In the genomic region with DNA sequence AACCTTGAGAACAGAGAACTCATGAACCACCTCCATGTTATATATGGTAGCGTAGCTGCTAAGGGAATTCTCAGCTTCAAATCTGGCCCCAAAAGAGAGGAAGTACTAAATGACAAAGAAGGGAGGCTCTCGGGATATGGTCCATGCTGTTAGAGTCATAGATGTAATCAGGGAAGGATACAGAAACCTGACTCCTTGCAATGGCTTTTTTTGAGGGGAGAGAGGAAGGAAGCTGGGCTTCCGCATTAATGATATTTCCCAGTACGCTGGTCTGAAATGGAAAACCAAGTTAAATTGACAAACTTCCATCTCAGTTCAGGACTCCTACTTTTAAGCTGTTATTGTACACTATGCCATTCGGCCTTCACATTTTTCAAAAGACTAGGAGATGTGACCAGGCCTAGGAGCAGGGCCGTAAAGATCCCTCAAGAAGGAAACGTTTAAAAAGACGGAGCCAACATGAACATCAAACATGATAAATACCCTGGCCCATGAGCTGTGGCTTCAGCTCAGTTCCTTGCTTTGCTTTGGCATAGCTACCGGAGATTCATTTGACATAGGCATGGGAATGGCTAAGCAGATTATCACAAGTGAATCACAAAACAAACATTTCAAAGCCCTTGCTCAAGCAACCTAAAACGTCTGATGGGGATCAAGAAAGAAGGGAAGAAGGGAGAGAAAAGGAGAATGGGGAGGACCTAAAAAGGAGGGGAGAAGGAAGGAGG, we compare ENCODE assay signal across 7 mouse cellular contexts.
DNase-seq lines count a peak whose midpoint lies in the region; ATAC-seq and TF ChIP-seq lines count a peak whose summit lies in the region.

No protein-coding gene starts in this region.

- H3K4me2 ChIP-seq in lung, postnatal 0 days (replicated peaks; ENCODE audit: low read depth, low read length): no peak overlapping the region
- no peak overlapping the region for H3K4me2 ChIP-seq in forebrain, embryonic 13.5 days
- H3K4me2 ChIP-seq in limb, embryonic 14.5 days (replicated peaks; ENCODE audit: low read depth, low read length, severe bottlenecking): no peak overlapping the region
- H3K4me2 ChIP-seq in stomach, postnatal 0 days (replicated peaks; ENCODE audit: low read depth): no peak overlapping the region

- no peaks in the 10 kb centered on the region for H3K27me3 ChIP-seq in lung, postnatal 0 days (replicated peaks; ENCODE audit: insufficient read depth, low read length)
- no peaks in the 10 kb centered on the region for H3K27me3 ChIP-seq in forebrain, embryonic 13.5 days
- H3K27me3 ChIP-seq in limb, embryonic 14.5 days (ENCODE audit: control insufficient read depth, insufficient read depth, low read length): no peaks in the 10 kb centered on the region
- H3K27me3 ChIP-seq in stomach, postnatal 0 days (ENCODE audit: control insufficient read depth, insufficient read depth, low read length): no peaks in the 10 kb centered on the region

- TF ChIP-seq EP300 in lung, postnatal 0 days (IDR thresholded peaks at IDR 0.05): peak; percentile 64
- TF ChIP-seq EP300 in stomach, postnatal 0 days (optimal IDR thresholded peaks at IDR 0.05): no peak

- no peak for TF ChIP-seq CTCF in lung, postnatal 0 days (IDR thresholded peaks at IDR 0.05)
- TF ChIP-seq CTCF in lung, adult 2 months (IDR thresholded peaks at IDR 0.05; ENCODE audit: insufficient read depth, low read length): no peak
- TF ChIP-seq CTCF in stomach, postnatal 0 days (IDR thresholded peaks at IDR 0.05; ENCODE audit: low read depth): no peak

- no peaks in the 10 kb centered on the region for H3K9me3 ChIP-seq in lung, postnatal 0 days (ENCODE audit: low read length)
- no peaks in the 10 kb centered on the region for H3K9me3 ChIP-seq in forebrain, embryonic 13.5 days (replicated peaks)
- H3K9me3 ChIP-seq in limb, embryonic 14.5 days (ENCODE audit: control insufficient read depth, low read length): no peaks in the 10 kb centered on the region
- H3K9me3 ChIP-seq in stomach, postnatal 0 days (ENCODE audit: control insufficient read depth, low read length): no peaks in the 10 kb centered on the region

- H3K9ac ChIP-seq in lung, postnatal 0 days (replicated peaks; ENCODE audit: low read depth): no peak overlapping the region
- peak overlapping the region; percentile 34; the same call in 1 of the 2 replicates for H3K9ac ChIP-seq in forebrain, embryonic 13.5 days
- H3K9ac ChIP-seq in limb, embryonic 14.5 days (ENCODE audit: low read depth, low read length, severe bottlenecking): no peak overlapping the region
- no peak overlapping the region for H3K9ac ChIP-seq in stomach, postnatal 0 days (ENCODE audit: low read length)

- H3K4me1 ChIP-seq in lung, postnatal 0 days (ENCODE audit: insufficient read depth, low read depth, low read length): peaks cover 9% of the 10 kb centered on the region
- H3K4me1 ChIP-seq in lung, adult 2 months (ENCODE audit: control insufficient read depth, insufficient read depth, low read length): peaks cover 10% of the 10 kb centered on the region
- peaks cover 18% of the 10 kb centered on the region for H3K4me1 ChIP-seq in forebrain, embryonic 13.5 days
- H3K4me1 ChIP-seq in limb, embryonic 14.5 days (ENCODE audit: control insufficient read depth, insufficient read depth, low read length): peaks cover 13% of the 10 kb centered on the region
- 0 out of 2 replicates have a peak, but pooled peaks cover 2% of the 10 kb centered on the region for H3K4me1 ChIP-seq in stomach, postnatal 0 days (replicated peaks; ENCODE audit: control insufficient read depth, insufficient read depth)

- DNase-seq in lung, postnatal 0 days (ENCODE audit: low spot score): peak; percentile 19
- no peak for DNase-seq in lung, adult 2 months
- DNase-seq in limb, embryonic 14.5 days (ENCODE audit: low spot score): no peak
- DNase-seq in stomach, postnatal 0 days (ENCODE audit: low spot score): no peak
- DNase-seq in thymus, postnatal 0 days (ENCODE audit: low spot score): no peak

- WGBS in lung, postnatal 0 days: 46% methylated on average over 10 of the region's 10 CpGs
- WGBS in lung, adult 2 months: 40% methylated on average over 10 of the region's 10 CpGs
- WGBS in forebrain, embryonic 13.5 days: 59% methylated on average over 10 of the region's 10 CpGs
- WGBS in limb, embryonic 14.5 days: 60% methylated on average over 10 of the region's 10 CpGs
- 43% methylated on average over 10 of the region's 10 CpGs for WGBS in stomach, postnatal 0 days

- peak overlapping the region; percentile 88 for H3K27ac ChIP-seq in lung, postnatal 0 days (ENCODE audit: low read length)
- H3K27ac ChIP-seq in forebrain, embryonic 13.5 days: peak overlapping the region; percentile 70
- peak overlapping the region; percentile 71 for H3K27ac ChIP-seq in limb, embryonic 14.5 days (replicated peaks; ENCODE audit: low read depth, low read length)
- H3K27ac ChIP-seq in stomach, postnatal 0 days (replicated peaks): peak overlapping the region; percentile 84

- H3K36me3 ChIP-seq in lung, postnatal 0 days (ENCODE audit: insufficient read depth, low read length): no peaks in the 10 kb centered on the region
- no peaks in the 10 kb centered on the region for H3K36me3 ChIP-seq in forebrain, embryonic 13.5 days (ENCODE audit: poor library complexity, severe bottlenecking)
- H3K36me3 ChIP-seq in limb, embryonic 14.5 days (ENCODE audit: control insufficient read depth, insufficient read depth, low read length): no peaks in the 10 kb centered on the region
- H3K36me3 ChIP-seq in stomach, postnatal 0 days (ENCODE audit: control insufficient read depth, insufficient read depth, low read length): no peaks in the 10 kb centered on the region

- no peak overlapping the region for H3K4me3 ChIP-seq in lung, postnatal 0 days (ENCODE audit: low read depth, low read length)
- H3K4me3 ChIP-seq in lung, adult 2 months (replicated peaks; ENCODE audit: extremely low read depth, low read depth, low read length): no peak overlapping the region
- H3K4me3 ChIP-seq in forebrain, embryonic 13.5 days: no peak overlapping the region
- H3K4me3 ChIP-seq in limb, embryonic 14.5 days (replicated peaks; ENCODE audit: low read length): no peak overlapping the region
- H3K4me3 ChIP-seq in stomach, postnatal 0 days (ENCODE audit: low read depth, low read length): no peak overlapping the region

- TF ChIP-seq POLR2A in lung, adult 2 months (IDR thresholded peaks at IDR 0.05; ENCODE audit: borderline replicate concordance, extremely low read depth, low read depth, low read length): no peak
- TF ChIP-seq POLR2A in limb, embryonic 14.5 days (IDR thresholded peaks at IDR 0.05; ENCODE audit: borderline replicate concordance, extremely low read depth, insufficient read depth, insufficient read length): no peak

- no peak for ATAC-seq in lung, postnatal 0 days
- ATAC-seq in forebrain, embryonic 13.5 days: no peak
- ATAC-seq in limb, embryonic 14.5 days (ENCODE audit: low FRiP score, low read depth): no peak
- ATAC-seq in stomach, postnatal 0 days (ENCODE audit: low FRiP score, low TSS enrichment): peak; percentile 8; the same call in 1 of the 2 replicates
- no peak for ATAC-seq in erythroblast, adult 5-6 weeks (replicated peaks; ENCODE audit: low FRiP score, poor library complexity, severe bottlenecking)
